Mouse (Mus musculus): ENCODE results near the gene Xbp1.
"Not testable (repeated sequence)": the region's sequence is repeated elsewhere in the genome, so short reads cannot be mapped to it uniquely, and the experiment has no call there.

Gene Xbp1

DNA sequence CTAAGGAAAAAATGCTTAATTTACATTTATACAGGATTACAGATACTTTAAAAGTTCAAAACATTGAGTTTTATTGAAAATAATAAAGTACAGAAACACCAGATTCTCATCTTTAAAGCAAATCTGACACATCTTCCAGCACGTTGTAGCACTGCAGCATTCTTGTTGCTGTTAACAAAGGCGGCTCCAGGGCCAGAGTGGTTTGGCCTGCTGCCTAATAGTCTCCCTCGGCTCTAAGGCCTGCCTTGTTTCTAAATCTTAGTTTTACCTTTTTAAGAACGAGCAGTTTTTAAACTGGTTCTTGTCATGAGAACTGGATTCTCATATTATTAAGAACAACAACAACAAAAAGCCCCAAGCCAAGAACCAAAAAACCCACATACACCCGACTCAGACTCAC is 8.4 kb downstream of the Xbp1 start:
- no peak for DNase-seq (ENCODE audit: low spot score in 2 of 2)

DNA sequence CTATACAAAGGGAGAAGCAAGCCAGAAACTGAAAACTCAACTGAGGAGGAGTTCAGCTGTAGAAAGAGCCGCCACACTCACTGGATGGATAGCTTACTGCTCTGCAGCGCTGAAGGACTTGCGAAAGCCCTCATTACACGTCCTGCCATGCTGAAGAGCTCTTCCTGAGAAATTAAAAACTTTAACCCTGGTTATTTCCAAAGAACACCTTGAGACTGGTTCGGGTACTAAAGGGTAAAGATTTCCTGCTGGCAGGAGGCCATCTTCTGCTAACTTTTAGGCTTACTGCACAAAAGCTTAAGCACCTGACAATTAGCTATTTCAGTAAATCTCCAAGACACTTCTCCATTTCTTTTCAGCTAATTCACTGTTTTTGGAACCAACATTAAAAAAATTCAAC is 9.7 kb downstream of the Xbp1 start:
- no peak for DNase-seq (ENCODE audit: low spot score in 2 of 2)

DNA sequence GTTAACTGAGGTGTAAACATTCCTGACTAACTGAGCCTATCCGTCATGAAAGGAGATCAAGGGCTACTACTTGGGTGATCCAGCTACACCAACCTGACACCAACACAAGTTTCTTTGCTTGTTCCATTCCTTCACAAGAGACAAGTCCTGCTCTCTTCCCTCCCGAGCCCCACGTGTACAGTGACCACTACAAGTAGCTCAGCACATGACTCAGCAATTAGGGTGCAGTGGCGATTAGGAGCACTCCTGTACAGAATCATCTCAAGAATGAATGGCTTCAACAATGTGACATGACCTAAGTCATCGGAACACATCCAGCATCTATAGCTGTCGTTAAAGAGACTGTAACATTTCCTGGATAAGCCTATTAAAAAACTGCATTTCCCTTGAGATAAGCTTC is 10.3 kb downstream of the Xbp1 start:
- DNase-seq (ENCODE audit: low spot score in 2 of 2), result no peak

DNA sequence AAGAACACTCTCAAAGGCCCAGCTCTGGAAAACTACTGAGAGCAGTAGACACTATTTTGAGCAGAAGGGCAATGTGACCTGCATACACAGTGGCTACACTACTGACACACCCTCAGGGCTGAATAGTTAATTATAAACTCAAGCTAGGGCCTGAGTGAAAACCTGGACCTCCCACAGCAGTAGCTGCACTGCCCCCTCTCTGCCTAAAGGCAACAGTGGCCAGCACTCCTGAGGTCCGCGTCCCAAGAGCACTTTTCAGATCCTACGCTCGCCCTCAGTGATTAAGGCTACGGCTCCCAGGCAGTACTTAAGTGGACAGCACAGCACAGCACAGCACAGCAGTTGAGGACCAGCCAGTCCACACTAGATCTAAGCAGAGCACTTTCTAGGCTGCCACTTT is 12.6 kb downstream of the Xbp1 start:
- no peak for DNase-seq (ENCODE audit: low spot score in 2 of 2)

DNA sequence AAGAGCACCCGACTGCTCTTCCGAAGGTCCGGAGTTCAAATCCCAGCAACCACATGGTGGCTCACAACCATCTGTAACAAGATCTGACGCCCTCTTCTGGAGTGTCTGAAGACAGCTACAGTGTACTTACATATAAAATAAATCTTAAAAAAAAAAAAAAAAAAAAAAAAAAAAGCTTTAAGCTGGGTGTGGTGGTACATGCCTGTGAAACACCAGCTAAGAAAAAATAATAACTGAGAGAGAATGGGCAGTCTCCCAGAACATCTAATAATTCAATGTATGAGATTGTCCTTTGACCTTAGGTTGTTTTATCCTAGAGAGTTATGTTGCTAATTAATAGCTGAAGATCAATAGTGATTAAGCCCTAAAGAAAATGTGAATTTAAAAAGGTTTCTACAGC is 17.0 kb downstream of the Xbp1 start:
- not testable (repeated sequence) for DNase-seq (ENCODE audit: low spot score in 2 of 2)

DNA sequence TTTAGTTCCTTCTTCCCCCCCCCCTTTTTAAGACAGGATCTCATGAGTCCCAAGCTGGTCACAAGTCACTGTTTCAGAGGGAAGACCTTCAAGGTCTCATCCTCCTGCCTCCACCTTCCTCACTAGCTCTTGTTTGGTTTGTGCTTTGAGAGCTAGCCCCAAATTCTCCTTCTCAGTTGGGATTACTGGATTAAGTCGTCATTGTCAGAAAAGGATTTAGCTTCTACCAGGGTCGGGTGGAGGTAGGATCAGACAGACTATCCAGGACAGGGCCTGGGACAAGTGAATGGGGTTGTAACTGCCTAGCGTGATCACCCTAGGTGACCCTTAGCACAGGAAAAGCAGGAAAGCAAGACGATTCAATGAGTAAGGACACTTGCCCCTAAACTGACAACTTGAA is 19.9 kb downstream of the Xbp1 start:
- no peak for DNase-seq (ENCODE audit: low spot score in 2 of 2)

DNA sequence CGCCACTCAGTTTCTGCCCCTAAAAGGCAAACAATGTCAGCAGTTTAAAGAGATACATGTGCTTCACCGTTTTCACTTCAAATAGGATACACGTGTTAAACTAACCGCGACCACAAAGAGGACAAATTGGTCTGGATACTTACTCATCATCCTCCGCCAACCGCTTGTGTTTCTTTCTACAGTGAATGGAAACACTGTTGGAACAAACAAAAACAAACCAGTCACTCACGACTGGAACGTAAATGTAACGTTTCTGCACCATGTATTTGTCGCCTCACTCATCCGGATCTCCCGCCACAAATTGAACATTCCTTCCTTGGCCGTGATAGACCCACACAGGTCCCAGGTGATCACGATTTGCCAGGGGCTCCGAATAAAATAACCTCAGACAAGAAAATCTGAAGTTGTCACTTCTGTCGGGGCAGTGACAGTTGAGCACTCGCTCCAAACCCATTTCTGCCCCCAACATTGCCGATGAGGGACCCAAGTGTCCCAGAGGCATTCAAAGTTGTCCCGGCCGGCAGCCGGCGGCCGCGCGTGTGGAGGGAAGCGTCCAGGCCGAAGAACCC is 20.9 kb downstream of the Xbp1 start:
- peak; percentile 35 to 59 for DNase-seq (ENCODE audit: low spot score in 2 of 2)

DNA sequence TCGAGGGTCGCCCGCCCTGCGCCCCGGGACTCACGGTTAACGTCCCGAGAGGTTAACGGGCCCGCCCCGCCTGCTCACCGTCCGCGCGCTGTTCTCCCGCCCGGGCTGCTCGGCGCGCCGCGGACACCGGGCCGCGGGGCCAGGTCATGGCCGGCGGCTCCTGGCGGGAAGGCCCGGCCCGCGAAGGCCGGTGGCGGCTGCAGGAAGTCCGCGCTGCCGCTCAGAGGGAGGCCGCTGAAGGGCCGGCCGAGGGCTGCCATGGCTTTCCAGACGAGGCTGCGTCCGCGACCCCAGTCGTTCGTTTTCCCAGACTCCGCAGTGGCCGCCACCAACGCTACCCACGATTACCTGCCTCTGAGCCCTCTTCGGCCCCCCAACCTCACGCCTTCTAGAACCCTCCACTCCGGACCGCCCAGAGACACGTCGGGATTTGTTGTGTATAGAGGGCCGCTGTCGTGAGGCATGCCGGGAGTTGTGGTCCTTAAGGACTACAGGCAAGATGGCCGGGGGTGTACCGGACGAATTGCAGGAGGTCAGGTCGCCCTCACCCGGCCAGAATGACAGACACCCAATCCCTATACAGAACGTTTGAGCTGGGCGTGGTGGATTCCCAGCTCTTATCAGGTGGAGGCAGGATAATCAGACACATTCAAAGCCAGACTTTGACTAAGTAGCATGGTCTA is 21.5 kb downstream of the Xbp1 start, which contains the start of gene Ccdc117:
TSS of gene Ccdc117 (minus strand) at position 389 of the 683 bp plus-strand sequence.
- peak; percentile 80 to 83 for DNase-seq (ENCODE audit: low spot score in 2 of 2)

DNA sequence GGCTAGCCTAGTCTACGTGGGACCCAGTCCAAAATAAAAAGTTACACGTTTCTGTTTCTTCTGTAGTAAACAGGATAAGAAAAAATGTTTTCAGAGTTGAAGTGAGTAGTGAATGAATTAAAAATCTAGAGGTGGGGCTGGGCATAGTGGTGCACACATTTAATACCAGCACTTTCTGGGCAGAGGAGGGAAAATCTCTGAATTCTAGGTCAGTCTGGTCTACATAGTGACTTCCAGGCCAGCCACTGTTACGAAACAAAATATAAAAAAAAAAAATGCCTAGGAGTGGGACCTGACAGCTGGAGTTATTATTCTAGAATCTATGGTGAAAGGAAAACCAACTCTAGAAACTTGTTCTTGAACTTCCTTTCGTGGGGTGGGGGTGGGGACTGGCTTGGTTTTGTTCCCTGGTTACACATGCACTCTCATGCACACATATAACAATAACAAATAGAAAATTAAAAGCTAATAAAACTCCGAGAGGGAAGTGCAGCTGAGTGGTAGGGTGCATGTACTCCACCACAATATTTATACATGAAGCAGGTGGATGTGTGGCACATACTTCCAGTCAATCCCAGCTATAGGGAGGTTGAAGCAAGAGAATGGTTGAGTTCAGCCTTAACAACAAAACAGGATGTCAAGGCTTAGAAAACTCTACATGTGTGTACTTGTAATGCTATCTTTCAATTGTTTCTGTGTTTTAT is 22.2 kb downstream of the Xbp1 start:
- no peak for DNase-seq (ENCODE audit: low spot score in 2 of 2)

DNA sequence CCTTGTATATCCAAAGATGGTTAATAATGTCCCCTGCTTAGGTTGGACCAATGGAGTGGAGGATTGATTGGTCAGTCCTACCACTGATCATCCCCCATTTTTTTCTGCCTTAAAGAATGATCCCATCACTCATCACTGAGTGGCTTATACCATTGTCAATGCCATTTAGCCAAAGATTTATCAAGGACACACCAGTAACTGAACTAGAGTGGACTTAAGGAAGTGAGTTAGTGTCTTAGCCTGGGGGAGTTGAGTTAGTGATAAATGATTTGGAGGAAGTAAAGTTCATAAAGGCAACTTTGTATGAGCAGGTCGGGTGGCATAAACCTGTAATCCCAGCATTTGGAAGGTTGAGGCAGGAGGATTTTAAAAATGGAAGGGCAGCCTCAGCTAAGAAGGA is 22.8 kb downstream of the Xbp1 start:
- no peak for DNase-seq (ENCODE audit: low spot score in 2 of 2)

DNA sequence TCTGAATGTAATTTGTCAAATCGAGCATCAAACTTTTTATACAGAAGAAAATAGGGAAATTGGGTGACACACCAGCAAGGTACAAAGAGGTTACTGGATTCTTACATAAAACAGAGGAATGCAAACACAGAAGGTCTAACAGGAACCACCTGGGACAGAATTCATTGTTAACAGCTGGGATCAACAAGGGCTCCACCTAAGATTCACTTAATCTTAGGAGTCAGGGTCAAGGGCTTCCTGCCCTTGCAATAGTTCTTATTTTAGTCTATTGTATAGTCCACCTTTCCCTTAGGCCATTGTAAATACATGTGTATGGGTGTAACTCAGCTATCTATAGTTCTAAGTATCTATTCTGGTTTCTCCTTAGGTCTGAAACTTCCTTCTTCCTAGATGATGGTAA is 24.2 kb downstream of the Xbp1 start:
- not testable (repeated sequence) for DNase-seq (ENCODE audit: low spot score in 2 of 2)

DNA sequence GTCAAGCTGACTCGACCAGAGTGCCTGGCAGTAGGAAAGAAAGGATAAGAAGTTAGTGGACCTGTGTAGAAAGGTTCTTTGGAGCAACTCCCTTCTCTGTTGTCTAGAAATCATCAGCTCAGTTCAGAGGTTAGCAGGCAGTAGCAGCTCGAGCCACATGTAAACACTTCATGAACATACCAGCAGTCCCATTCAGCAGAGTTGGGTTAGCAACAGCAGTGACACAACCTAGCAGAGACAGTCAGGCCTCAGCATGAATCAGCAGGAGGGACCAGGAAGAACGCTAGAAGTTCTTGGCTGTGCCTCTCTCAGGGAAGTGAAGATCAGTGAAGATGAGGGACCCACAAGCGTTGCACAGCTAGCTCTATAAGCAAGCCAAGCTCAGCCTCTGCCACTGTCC is 25.0 kb downstream of the Xbp1 start:
- no peak for DNase-seq (ENCODE audit: low spot score in 2 of 2)

DNA sequence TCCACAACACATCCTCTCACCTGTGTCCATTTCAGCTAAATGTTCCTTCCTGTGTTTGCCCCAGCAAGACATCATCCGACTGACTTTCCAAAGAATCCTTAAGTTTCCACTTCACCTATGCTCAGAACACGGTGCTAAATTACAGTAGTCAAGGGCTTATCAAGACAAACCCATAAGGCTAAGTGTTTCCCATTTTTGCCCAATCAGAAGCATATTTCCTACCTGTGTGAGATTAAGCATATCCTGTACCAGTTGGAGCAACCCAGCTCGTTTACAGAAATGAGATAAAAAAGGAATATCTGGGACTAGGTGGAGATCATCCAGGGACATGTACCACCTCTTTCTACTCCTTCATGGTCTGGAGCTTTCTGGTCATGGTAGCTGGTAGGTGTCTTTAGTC is 26.2 kb downstream of the Xbp1 start:
- no peak for DNase-seq (ENCODE audit: low spot score in 2 of 2)

DNA sequence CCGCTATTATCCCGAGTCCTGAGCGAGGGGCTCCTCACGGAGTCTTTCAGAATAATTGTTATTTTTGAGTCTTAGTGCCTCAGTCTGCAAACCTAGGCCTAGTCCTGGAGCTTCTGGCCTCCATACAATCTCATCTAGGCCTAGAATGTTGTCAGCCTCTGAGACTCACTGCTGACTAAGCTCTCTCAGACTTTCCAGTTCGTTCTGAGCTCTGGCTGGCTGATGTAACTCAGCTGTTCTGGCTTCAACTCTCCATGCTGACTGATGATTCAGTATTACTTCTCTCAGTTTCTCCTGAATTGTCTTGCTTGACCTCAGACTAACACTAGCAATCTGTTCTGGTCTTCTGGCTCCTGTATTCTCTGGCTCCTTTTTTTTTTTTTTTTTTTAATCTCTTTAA is 31.0 kb downstream of the Xbp1 start:
- DNase-seq (ENCODE audit: low spot score in 2 of 2), result no peak

DNA sequence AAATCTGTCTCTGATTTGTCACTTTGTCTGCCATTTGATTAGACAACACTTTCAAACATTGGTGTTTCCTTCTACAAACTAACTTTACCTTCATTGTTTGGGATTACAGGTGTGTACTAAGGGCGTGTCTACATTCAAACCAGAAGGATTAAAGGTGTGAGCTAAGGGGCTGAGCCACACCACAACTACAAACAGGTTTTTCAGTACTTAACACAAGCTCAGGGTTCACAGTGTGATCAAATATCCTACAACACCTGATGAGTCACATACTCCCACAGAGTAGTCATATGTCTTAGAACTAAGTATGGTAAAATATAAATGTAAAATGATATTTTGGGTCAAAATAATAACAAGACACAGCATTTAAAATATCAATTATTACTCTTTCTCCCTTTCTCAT is 31.5 kb downstream of the Xbp1 start:
- DNase-seq (ENCODE audit: low spot score in 2 of 2), result no peak

DNA sequence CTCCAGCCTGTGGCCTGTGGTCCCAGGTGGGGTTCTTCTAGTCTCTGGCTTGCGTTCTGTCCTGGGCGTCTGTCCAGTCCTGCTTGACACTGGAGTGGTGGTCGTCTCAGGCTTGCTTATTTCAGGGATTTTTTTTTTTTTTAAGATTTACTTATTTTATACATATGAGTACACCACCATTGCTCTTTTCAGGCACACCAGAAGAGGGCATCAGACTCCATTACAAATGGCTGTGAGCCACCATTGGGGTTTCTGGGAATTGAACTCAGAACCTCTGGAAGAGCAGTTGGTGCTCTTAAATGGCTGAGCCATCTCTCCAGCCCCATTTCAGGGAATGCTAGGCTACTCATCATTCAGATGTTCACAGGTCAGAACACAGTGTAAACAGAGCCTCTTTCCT is 39.8 kb downstream of the Xbp1 start:
- no peak for DNase-seq (ENCODE audit: low spot score in 2 of 2)

DNA sequence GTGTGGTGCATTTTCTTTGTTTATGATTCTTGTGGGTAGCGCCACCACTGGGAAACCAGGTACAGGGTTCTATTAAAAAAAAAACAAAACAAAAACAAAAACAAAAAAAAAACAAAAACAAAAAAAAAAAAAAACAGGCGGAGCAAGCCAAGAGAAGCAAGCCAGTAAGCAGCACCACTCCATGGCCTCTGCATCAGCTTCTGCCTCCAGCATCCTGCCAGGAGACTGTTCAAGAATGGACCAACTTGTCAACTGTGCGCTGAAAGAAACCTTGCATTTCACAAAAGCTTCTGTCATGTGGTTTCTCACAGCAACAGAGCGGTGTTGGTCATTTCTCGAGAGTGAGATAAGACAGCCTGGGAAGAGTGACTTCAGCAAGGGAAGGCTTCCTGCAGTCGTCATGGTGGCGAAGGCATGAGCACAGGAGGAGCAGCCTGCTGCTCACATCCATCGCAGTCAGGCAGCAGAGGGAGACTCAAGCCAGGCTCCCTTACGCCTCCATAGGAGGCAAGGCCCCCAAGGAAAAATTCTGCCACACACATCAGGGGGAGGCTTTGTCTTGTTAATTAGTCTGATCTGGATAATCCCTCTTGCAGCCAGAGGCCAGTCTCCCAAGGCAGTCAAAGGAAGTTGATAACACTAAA is 42.3 kb downstream of the Xbp1 start:
- no peak for DNase-seq (ENCODE audit: low spot score in 2 of 2)

DNA sequence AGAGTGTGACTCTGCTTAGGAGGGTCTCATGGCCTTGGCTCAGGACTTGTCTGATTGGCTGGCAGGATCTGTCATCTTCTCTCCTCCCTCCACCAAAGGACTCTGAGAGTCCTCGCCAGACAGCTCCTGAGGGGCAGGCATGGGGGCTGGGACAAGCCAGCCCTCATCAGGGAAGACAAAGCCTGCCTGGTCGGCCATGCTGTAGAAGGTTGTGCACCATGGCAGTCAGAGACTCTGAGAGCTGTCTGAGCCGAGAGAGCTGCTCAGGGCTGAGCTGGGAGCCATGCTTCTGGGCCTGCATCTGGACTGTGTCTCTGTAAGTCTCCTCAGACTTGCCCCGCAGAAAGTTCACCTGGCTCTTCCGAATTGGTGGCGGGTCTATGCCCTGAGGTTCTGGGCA is 43.4 kb downstream of the Xbp1 start:
- DNase-seq (ENCODE audit: low spot score in 2 of 2), result no peak

DNA sequence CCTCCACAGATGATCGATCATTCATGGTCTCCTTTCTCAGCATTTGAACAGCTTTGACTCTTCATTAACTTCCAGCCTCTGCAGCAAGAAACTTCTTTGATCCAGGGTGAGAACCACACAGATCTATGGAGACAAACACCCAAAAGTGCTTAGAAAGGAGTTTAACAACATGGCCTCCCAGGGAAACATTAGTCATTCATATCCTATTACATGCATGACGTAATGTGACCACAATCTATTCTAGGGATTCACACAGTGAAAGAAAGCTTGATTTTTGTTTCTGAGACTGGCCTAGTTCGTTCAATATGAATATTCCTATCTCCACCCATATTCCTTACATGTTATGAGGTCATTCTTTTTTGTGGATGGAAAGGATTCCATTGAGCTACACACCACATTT is 45.1 kb downstream of the Xbp1 start:
- DNase-seq (ENCODE audit: low spot score in 2 of 2), result no peak

DNA sequence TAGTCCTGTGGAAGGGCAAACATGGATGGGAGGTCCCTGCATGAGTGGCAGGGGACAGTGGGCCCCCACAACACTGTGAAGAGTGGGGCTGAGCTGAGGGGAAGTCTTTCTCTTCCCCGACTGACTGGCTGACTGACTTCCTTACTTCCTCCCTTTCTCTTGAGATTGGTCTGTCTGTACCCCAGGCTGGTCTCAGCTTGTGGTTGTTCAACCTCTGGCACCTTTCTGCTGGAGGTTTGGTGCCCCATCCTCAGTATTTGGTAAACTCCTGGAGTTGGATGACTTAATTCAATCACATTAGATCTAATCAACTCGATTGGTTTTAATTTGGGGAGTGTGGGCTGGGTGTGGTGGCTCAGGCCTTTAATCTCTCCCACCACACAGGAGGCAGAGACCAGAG is 46.0 kb downstream of the Xbp1 start:
- no peak for DNase-seq (ENCODE audit: low spot score in 2 of 2)

DNA sequence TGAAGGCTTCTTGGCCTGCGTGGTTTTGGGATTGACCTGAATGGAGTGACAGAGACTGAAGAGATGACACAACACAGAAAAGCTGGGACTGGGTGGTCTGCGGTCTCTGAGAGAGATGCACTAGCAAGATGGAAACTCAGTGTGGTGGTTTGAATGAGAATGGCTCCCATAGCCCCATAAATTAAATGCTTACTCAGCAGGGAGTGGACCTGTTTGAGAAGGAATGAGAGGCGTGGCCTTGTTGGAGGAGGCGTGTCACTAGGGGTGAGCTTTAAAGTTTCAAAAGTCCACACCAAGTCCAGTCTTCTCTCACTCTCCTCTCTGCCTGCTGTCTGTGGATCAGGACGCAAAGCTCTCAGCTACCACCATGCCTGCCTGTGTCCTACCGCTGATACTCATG is 47.2 kb downstream of the Xbp1 start:
- DNase-seq (ENCODE audit: low spot score in 2 of 2), result no peak

DNA sequence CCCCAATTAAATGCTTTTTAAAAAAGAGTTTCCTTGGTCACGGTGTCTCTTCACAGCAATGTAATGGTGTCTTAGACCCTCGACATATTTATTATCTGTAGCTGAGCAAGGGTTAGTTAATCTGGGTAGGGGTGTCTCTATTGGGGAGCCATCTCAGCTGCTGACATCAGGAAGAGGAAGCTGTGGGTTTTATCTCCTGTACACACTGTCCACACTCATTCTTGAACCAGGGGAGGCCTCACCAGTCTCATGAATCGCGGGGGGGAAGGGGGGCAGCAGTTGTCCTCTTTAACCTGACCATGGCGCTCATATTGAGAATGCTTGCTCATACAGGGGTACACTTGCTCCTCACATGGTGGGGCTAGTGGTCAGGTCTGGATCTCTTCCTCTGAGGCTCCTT is 47.6 kb downstream of the Xbp1 start:
- DNase-seq (ENCODE audit: low spot score in 2 of 2), result no peak

DNA sequence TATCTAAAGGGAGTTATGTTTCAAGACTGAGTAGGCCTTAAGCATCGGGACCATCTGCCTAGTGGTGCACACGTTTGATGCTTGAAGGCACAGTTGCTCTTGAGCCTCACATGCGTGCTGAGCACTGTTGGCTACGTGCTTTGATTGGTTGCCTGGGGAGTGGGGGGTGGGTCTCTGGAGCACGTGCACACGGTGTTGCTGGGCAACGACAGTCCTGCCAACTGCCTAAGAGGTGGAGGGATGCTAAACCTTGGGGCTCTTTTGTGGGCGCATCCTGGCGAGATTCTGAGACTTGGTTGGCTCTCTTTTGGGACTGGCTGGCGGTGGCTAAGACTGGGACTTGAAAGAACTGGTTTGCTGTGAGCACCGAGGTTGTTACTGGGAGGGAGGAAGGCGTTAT is 49.0 kb downstream of the Xbp1 start, which contains the start of gene Ankrd36:
TSS of gene Ankrd36 (plus strand) at position 211 of the 400 bp plus-strand sequence.
- no peak for DNase-seq (ENCODE audit: low spot score in 2 of 2)

Data from natural killer cell, adult 2 months (primary cell).